Mouse (Mus musculus) telencephalon, adult 2 months (tissue): Measurements from ENCODE around the gene Tmem63b.
"Not testable (repeated sequence)": the region's sequence is repeated elsewhere in the genome, so short reads cannot be mapped to it uniquely, and the experiment has no call there.

ENCODE experiments used
- DNase-seq: peaks from one replicate; pipeline ENCODE4 v3.0.0-alpha.2; 2011; ENCODE audit warnings: low read depth, low spot score

The Tmem63b gene

DNA sequence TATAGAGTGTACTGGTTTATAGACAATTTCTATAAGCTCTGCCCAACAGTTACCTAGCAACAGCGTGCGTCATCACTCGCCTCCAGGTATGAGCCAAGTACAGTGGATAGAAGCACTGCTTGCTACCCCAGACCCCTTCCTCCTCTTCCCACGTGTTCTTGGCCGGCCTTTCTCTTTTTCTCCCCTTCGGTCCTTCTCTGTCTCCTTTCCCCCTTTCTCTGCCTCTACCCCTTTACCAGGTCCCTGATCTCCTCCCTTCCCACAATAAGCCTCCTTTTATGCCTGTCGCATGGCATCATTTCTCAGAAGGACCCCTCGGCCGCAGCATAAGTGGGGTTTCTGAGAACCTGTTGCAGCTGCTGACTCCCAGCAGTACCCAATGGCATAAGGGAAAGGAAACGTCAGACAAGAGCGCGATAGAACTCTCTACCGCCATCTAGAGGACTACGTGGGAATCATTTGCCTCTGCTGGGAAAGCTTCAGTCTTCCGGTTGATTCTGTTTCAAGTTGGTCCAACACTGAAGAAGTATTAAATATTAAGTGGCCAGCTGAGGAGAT, 60.0 kb downstream of the Tmem63b start:
- DNase-seq = peak; percentile 52

DNA sequence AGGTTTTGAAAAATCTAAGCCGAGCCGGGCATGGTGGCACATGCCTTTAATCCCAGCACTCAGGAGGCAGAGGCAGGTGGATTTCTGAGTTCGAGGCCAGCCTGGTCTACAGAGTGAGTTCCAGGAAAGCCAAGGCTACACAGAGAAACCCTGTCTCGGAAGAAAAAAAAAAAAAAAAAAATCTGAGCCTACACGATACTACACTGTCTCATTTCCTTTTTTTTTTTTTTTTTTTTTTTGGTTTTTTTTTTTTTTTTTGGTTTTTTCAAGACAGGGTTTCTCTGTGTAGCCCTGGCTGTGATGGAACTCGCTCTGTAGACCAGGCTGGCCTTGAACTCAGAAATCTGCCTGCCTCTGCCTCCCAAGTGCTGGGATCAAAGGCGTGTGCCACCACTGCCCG, 63.3 kb downstream of the Tmem63b start:
- not testable (repeated sequence) for DNase-seq

DNA sequence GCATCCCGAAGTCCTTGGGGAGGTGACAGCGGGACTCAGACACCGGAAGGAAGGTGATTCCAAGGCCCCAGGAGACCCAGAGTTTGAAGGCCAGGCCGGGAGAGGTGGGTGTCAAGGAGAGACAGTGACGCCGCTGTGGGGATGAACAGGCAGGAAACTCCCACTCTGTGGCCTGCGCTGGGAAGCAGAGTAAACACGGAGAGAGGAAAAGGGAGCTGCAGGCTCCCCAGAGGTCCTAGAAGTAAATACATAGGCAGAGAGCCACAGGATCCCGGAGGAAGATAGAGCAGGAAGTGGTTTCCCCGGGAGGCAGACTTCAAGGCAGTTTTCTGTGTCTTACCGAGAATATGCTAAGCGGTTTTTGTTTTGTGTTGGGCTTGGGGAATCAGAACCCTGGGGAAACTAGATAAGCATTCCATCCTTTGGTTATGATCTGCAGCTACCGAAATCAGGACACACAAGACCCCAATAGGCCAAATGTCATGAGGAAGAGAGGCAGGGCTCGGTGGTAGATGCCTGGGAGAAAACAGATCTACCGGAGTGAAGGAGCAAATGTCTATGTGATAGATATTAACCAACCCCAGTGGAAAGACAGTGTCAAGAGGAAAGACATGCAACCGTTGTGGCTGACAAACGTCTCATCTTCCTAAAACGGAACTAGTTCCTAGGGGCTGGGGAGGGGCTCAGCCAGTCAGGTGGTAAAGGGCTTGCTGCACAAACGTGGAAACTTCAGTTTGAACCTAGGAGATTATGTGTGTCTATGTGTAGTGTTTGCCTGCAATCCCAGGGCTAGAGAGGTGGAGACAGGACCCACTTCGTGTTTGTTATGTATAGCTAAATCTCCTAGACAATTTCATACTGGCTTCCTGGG, 67.1 kb downstream of the Tmem63b start:
- DNase-seq = no peak

DNA sequence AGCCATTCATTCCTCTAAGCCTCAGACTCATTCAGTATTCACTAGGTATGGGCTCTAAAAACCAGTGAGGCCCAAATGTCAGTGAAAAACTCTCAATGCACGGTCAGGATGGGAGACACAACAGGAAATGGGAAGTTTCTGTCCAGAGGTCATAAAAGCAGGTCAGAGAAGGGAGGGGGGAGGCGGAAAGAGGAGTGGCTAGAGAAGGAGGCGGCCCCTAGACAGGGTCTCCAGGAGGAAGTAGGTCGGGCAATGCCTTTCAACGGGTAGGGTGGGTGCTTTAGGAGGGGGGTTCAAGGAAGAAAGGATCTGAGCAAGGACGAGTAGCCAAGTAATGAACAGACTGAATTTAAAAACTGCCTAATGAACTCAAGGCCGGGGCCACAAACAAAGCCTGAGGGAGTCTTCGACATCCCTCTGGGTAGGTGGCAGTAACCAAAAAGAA, 67.7 kb downstream of the Tmem63b start:
- DNase-seq = no peak

DNA sequence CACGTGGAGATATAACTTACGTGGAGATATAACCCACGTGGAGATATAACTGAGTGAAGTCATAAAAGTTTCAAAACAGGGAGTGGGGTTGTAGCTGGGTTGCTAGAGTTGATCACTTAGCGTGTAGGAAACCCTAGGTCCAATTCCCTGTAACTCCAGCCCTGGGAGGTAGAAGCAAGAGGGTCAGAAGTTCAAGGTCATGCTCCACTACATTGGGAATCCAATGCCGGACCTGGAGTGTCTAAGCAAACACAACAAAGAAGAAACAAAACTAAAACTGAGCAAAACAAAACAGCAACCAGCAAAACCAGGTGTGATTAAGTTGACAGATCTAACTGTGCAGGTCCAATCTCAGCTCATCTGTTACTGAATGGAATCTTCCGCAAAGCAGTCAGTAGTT, 69.0 kb downstream of the Tmem63b start:
- DNase-seq = no peak

DNA sequence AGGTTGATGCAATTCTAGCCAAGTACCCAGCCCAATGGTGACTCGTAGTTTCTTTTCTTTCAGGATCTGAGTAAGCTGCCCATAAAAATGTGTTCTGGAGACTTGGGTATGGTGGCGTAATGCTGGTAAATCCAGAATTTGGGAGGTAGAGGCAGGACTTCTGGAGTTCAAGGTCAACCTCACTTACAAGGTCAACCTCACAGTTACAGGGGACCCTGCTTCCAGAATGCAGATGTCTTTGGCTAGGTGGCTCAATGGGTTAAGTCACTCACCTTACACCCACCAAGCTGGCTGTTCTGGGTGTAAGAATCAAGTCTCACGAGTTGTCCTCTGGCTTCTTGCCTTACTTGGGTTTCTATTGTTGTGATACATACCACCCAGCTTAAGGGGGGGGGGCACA, 70.0 kb downstream of the Tmem63b start:
- no peak for DNase-seq

DNA sequence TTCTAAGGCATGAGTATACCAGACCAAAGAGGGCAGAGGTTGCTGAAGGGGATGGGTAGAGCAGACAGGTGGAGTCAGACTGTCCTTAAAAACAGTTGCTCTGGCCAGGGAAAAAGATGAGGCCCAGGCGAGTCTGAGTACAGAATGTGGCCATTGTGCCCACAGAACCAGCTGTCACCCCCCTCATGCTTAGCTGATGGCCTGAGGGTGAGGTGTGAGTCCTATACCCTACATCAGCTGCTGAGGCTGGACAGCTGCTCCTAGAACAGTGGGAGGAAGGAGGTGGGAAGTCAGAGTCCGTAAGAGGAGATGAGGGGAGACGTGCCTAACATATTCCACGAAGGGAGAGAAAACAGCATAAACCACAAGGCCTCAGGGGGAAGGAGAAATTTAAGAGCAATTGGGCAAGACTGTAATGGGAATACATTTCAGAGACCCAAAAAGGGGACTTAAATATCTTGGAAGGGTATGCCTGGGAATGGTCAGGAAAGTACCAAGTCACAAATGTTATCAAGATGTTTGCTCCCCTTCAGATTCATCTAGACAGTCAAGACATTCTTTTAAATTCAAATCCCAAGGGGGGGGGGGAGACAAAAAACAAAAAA, 70.6 kb downstream of the Tmem63b start:
- DNase-seq = no peak

DNA sequence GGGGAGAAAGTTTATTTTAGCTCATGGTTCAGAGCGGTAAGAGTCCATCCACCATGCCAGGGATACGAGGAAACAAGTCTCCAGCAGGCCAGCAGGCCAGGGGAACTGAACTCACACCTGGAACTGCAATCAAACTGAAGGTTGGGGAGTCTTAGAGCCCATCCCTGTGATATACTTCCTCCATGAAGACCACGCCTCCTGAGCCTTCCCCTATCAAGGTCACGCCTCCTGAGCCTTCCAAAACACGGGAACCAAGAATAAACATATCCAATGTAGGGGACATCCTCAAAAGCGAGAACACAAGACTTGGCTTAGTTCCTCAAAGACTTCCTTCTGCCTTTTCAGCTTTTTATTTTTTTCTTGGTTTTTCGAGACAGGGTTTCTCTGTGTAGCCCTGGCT, 73.8 kb downstream of the Tmem63b start:
- DNase-seq = no peak

DNA sequence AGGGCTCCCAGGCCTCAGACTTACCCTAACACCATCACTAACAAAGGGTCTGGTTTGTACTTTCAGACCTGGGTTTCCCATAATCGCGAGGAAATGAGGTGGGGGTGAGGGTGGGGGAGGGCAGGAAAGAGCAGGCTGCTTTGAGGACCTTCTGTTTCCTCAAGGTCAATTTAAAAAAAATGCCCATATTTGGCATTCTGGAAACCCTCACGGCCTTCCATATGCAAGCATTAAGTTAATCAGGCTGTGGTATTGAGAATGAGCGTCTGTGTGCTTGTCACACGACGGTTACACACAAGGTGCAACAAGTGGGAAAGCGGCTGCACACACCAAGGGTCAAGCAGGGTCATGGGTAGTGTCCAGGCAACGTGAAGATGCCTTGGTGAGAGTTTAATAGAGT, 74.7 kb downstream of the Tmem63b start:
- DNase-seq = no peak
